Mouse (Mus musculus): ENCODE measurements around the gene Qser1. TPM values are rescaled to one million over a fixed set of nuclear protein-coding genes. Genes with fewer than 3 reads are reported as not detected.
"Not testable (repeated sequence)": the region's sequence is repeated elsewhere in the genome, so short reads cannot be mapped to it uniquely, and the experiment has no call there.

Qser1 gene
- polyA plus RNA-seq, 1 experiment from 2014 or later, result 10.3 TPM

DNA sequence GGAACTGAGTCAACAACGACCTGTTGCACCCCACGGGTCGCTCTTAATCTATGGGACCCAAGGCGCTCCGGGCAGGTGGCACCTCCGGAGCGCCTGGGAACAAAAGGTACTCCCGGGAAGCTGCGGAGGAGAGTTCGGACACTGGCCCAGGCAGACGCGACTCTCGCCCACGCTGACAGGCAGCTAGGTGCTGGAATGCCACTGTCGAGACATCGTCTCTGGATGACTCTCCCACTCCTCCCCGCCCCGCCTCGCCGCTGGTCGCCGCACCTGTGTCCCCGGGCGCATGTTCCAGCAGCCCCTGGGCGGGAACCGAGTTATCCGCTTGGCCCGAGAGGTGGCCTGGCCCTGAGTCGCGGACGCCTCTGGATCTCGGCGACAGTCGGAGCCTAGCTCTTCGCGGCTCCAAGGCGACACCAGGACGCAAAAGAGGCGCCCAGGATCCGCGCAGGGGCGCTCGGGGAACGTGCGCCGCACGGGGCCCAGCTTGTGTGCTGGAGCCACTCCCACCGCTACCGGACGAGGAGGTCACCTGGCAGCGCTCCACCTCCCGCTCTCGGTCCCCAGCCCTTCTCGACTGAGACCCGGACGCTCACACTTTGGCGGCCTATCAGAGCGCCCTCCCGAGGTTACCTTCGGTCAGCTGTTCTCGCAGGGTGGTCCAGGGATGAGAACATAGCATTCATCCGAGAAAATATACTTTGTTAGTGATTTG is 32.9 kb upstream of the Qser1 start, which contains the start of gene Prrg4:
Prrg4 (minus strand) TSS at position 601 of the 715 bp plus-strand sequence.
- peak; percentile 47; the same call in 1 of the 2 replicates for ATAC-seq (ENCODE audit: insufficient number of reproducible peaks, insufficient read depth, low FRiP score, low TSS enrichment, low read depth)
- H3K27ac ChIP-seq, result no peak within 1 kb of the TSS
- peak within 1 kb of the TSS; percentile 51 for H3K9ac ChIP-seq (replicated peaks)
- no peaks in the 10 kb centered on the region for H3K36me3 ChIP-seq
- H3K4me2 ChIP-seq, result peak within 1 kb of the TSS; percentile 93
- peaks cover 19% of the 10 kb centered on the region for H3K4me1 ChIP-seq (replicated peaks)
- WGBS, result 1% methylated on average over 62 of the region's 62 CpGs
- H3K9me3 ChIP-seq, result no peaks in the 10 kb centered on the region
- H3K27me3 ChIP-seq, result peaks cover 32% of the 10 kb centered on the region
- H3K4me3 ChIP-seq (replicated peaks), result peak within 1 kb of the TSS; percentile 58

DNA sequence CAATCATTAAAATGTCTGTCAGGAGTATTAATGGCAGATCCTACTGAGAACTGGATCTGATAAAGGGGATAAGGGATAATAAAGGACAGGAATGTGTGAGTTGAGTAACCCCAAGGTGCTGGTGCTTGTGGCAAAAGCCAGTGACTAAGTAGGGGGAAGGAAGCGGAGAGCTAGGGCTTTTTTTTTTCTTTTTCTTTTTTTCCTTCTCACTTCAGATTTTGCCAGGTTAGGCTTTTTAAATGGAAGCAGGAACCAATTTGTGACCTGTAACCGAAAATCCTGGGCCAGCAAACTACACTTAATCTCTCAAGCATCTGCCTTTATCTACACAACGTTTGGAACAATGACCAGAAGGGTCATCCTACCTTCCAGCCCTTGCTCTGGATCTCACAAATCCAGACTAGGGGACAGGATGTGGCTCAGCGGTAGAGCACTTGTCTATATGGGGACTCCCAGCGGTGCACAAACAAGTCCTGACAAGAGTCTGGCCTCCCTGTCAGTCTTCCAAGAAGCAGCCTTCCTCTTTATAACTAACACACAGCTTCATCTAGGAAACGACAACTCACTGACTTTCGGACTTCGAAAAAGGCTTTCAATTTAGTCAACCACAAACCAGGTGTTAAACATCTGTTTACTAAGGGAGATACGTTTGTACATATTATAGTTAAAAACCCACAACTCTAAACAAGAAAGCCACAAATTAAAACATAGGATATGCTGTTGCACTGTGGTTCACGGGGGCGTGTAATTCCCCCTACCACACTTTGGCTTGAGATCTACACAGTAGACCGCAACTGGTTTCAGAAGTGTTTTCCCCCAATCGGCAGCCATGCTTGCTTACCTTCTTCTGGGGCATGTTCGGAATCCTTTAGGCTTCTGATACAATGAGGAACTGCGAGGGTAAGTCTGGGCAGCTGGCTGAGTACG is 31.9 kb upstream of the Qser1 start:
- H3K9me3 ChIP-seq, result no peaks in the 10 kb centered on the region
- H3K4me2 ChIP-seq, result peak overlapping the region; percentile 93
- no peak overlapping the region for H3K27ac ChIP-seq
- 25% methylated on average over 16 of the region's 16 CpGs for WGBS
- peak overlapping the region; percentile 58 for H3K4me3 ChIP-seq (replicated peaks)
- no peaks in the 10 kb centered on the region for H3K36me3 ChIP-seq
- no peak for ATAC-seq (ENCODE audit: insufficient number of reproducible peaks, insufficient read depth, low FRiP score, low TSS enrichment, low read depth)
- H3K9ac ChIP-seq (replicated peaks), result peak overlapping the region; percentile 51; the same call in 1 of the 2 replicates
- peaks cover 19% of the 10 kb centered on the region for H3K4me1 ChIP-seq (replicated peaks)
- peaks cover 31% of the 10 kb centered on the region for H3K27me3 ChIP-seq

DNA sequence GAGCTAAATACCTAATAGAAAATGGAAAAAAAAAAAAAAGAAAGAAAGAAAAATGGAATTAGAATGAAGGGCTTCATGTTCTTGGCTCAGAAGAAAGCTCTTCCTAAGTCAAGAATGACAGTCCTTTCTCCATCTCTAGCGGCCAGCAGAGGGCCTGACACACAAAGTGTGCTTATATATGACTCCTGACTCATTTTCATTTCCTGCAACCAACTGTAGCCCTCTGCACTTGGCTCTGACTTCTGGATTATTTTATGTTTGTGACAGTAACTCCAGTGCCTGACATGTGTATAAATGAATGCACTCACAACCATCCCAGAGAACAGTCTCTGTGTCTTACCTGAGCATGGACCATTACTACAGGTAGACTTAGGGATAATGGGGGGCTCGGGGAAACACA is 31.1 kb upstream of the Qser1 start:
- H3K4me3 ChIP-seq (replicated peaks), result no peak overlapping the region

DNA sequence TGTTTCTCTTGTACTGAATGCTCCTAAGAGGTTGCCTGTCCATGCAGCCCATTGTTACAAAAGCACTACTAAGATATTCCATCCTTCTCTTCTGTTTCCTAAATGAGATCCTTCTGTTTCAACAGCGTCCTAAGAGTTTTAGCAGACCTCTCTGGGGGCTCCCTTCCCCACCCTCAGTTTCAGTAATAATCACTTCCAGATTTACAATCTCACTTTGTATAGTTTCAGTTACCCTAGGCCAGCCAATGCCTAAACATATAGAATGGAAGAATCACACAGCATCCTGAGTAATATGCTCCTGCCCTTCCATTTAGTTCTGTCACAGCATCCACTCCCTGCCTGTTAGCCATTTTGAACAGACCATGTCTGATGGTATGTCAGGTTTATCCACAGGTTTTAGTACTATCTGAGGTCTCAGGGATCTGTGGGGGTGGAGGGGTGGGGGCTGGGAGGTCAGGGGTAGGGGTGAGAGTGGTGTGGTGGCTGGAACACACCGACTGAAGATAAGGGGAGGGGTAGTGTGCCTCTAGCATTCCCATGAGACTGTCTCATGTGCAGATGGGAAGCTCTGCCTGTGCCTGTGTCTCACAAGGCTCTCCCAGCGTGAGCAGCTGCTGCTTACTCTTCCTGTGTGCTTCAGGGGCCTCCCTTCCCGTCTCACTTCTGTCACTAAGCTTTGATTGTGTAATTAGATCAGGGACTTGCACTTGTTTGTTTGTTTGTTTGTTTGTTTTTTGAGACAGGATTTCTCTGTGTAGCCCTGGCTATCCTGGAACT is 30.3 kb upstream of the Qser1 start:
- ATAC-seq (ENCODE audit: insufficient number of reproducible peaks, insufficient read depth, low FRiP score, low TSS enrichment, low read depth), result peak; percentile 43; the same call in 1 of the 2 replicates
- Histone ChIP-seq H3K27ac (peak overlapping the region; percentile 69; the same call in 1 of the 2 replicates), H3K9ac (replicated peaks) (no peak overlapping the region)

More for the DNA sequence above, 31.1 kb upstream of the Qser1 start:
- H3K27me3 ChIP-seq, result peaks cover 30% of the 10 kb centered on the region
- H3K4me2 ChIP-seq, result no peak overlapping the region
- peaks cover 19% of the 10 kb centered on the region for H3K4me1 ChIP-seq (replicated peaks)
- H3K9me3 ChIP-seq, result no peaks in the 10 kb centered on the region
- no peaks in the 10 kb centered on the region for H3K36me3 ChIP-seq
- ATAC-seq (ENCODE audit: insufficient number of reproducible peaks, insufficient read depth, low FRiP score, low TSS enrichment, low read depth), result no peak
- H3K9ac ChIP-seq (replicated peaks), result no peak overlapping the region
- H3K27ac ChIP-seq, result no peak overlapping the region
- WGBS, result 51% methylated on average over 2 of the region's 2 CpGs

DNA sequence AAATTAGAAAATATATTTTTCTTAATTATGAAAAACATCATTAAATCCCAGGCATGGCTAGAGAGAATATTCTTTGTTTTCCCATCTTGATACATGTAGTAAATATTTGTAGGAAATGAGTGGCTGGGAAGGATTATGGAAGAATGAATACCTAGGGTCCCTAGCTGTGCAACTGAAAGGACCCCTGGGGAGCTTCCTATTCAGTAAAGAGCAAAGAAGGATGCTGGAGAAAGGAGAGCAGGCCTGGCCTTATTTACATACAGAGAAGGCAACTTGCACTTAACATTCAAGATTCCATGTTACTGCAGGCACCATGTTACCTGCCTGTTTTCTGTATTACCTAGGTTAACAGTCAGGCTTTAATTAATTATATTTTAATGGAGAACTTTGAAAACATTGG is 26.0 kb upstream of the Qser1 start:
- no peak for ATAC-seq (ENCODE audit: insufficient number of reproducible peaks, insufficient read depth, low FRiP score, low TSS enrichment, low read depth)
- H3K9ac ChIP-seq (replicated peaks), result no peak overlapping the region
- H3K4me3 ChIP-seq (replicated peaks), result no peak overlapping the region
- no peaks in the 10 kb centered on the region for H3K9me3 ChIP-seq
- no peak overlapping the region for H3K4me2 ChIP-seq
- H3K27ac ChIP-seq, result no peak overlapping the region
- H3K4me1 ChIP-seq (replicated peaks), result peaks cover 11% of the 10 kb centered on the region
- H3K27me3 ChIP-seq, result no peaks in the 10 kb centered on the region
- H3K36me3 ChIP-seq, result no peaks in the 10 kb centered on the region

More for the DNA sequence above, 30.3 kb upstream of the Qser1 start:
- no peaks in the 10 kb centered on the region for H3K36me3 ChIP-seq
- H3K4me3 ChIP-seq (replicated peaks), result no peak overlapping the region
- H3K4me2 ChIP-seq, result peak overlapping the region; percentile 6; the same call in 1 of the 2 replicates
- peaks cover 30% of the 10 kb centered on the region for H3K27me3 ChIP-seq
- 23% methylated on average over 4 of the region's 4 CpGs for WGBS
- no peaks in the 10 kb centered on the region for H3K9me3 ChIP-seq
- H3K4me1 ChIP-seq (replicated peaks), result peaks cover 19% of the 10 kb centered on the region

DNA sequence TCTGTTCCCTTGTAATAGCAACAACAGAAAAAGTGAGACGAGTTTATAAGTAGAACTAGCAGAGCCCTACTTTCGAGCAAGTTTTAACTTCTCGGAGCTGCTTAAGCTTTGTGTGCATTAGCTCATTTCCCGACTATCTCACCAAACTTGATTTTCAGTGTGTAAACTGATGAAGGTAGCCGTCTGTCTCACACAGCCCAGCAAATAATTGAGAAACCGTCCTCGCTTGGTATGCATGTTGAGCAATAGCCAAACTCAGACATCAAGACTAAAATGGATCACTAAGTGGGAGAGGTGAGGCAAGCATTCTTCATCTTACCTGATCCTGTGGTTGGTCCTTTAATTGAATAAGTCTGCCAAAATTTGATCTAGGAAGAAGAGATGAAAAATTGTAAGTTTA is 25.2 kb upstream of the Qser1 start:
- ATAC-seq (ENCODE audit: insufficient number of reproducible peaks, insufficient read depth, low FRiP score, low TSS enrichment, low read depth), result no peak

DNA sequence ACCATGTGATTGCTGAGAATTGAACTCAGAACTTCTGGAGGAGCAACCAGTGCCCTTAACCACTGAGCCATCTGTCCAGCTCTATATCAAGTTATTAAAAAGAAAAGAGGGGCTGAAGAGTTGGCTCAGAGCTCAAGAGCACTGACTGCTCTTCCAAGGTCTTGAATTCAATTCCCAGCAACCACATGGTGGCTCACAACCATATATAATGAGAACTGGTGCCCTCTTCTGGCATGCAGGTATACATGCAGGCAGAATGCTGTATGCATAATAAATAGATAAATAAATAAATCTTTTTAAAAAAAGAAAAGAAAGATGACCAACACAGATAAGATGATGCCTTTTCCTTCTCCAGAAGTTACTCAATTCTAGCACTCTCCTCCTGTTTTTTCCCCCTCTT is 24.4 kb upstream of the Qser1 start:
- no peaks in the 10 kb centered on the region for H3K9me3 ChIP-seq
- no peak overlapping the region for H3K4me2 ChIP-seq
- no peaks in the 10 kb centered on the region for H3K27me3 ChIP-seq
- no peaks in the 10 kb centered on the region for H3K4me1 ChIP-seq (replicated peaks)
- H3K27ac ChIP-seq, result no peak overlapping the region
- H3K36me3 ChIP-seq, result no peaks in the 10 kb centered on the region
- H3K4me3 ChIP-seq (replicated peaks), result no peak overlapping the region
- no peak for ATAC-seq (ENCODE audit: insufficient number of reproducible peaks, insufficient read depth, low FRiP score, low TSS enrichment, low read depth)
- H3K9ac ChIP-seq (replicated peaks), result no peak overlapping the region

More for the DNA sequence above, 25.2 kb upstream of the Qser1 start:
- no peaks in the 10 kb centered on the region for H3K27me3 ChIP-seq
- H3K36me3 ChIP-seq, result no peaks in the 10 kb centered on the region
- H3K27ac ChIP-seq, result no peak overlapping the region
- no peak overlapping the region for H3K9ac ChIP-seq (replicated peaks)
- H3K4me3 ChIP-seq (replicated peaks), result no peak overlapping the region
- H3K9me3 ChIP-seq, result no peaks in the 10 kb centered on the region
- H3K4me2 ChIP-seq, result no peak overlapping the region
- 87% methylated on average over 7 of the region's 7 CpGs for WGBS
- peaks cover 7% of the 10 kb centered on the region for H3K4me1 ChIP-seq (replicated peaks)

DNA sequence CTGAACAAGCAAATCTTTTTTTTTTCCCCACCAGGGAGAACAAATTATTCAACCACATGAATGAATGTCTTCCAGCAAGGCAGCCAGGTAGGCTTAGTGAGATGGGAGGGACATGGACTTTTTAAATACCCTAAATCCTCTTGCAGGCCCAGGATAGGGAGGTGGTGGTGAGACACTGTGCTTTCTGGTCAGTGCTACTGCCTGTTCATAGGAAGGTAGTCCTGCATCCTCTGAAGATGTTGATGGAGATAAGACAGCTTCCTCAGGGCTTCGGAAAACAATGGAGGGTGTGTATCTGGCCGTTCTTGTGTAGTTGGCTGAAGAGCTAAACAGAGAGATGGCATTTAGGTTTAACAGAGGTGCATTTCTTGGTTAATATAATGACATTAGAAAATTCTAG is 15.9 kb upstream of the Qser1 start:
- no peak overlapping the region for H3K4me2 ChIP-seq
- no peak overlapping the region for H3K9ac ChIP-seq (replicated peaks)
- no peaks in the 10 kb centered on the region for H3K9me3 ChIP-seq
- H3K27me3 ChIP-seq, result no peaks in the 10 kb centered on the region
- ATAC-seq (ENCODE audit: insufficient number of reproducible peaks, insufficient read depth, low FRiP score, low TSS enrichment, low read depth), result no peak
- H3K27ac ChIP-seq, result no peak overlapping the region
- no peak overlapping the region for H3K4me3 ChIP-seq (replicated peaks)
- no peaks in the 10 kb centered on the region; the same call in 1 of the 2 replicates for H3K4me1 ChIP-seq (replicated peaks)
- whole genome bisulfite sequencing, result 90% methylated on average over 2 of the region's 2 CpGs
- no peaks in the 10 kb centered on the region for H3K36me3 ChIP-seq

DNA sequence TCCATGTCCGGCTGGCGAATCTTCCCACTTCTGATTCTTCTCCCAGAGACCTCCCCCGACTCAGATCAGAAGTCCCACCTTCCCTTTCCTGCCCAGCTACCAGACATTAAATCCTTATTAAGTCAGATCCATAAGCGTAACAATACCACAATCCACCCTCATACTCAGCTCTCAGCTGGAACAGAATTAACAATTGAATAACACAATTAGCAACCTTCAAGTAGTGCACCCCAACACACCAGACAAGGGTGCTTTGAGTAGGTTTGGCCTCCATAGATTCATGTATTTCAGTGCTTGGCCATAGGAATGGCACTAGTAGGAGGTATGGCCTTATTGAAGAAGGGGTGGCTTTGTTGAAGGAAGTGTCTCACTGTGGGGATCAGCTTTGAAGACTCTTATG is 9.6 kb upstream of the Qser1 start:
- ATAC-seq (ENCODE audit: insufficient number of reproducible peaks, insufficient read depth, low FRiP score, low TSS enrichment, low read depth), result no peak
- no peak overlapping the region for H3K4me3 ChIP-seq (replicated peaks)
- 92% methylated on average over 4 of the region's 4 CpGs for WGBS

DNA sequence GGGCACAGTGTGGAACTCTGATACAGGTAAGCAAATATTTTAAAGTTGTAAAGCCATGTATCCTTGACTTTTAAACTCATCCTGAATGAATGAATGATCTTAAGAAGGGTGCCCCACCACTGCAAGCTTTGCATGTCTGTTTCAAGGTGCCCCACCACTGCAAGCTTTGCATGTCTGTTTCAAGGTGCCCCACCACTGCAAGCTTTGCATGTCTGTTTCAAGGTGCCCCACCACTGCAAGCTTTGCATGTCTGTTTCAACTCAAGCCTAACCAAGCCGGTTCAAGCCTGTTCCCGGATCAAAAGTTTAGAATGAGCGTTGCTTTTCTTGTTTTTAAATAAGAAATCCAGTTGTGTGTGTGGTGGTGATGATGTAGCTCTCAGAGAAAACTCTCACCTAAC is 2.2 kb upstream of the Qser1 start:
- not testable (repeated sequence) for H3K4me3 ChIP-seq (replicated peaks); H3K36me3 ChIP-seq; H3K27me3 ChIP-seq; H3K9ac ChIP-seq (replicated peaks); H3K27ac ChIP-seq; ATAC-seq (ENCODE audit: insufficient number of reproducible peaks, insufficient read depth, low FRiP score, low TSS enrichment, low read depth); H3K4me2 ChIP-seq; H3K9me3 ChIP-seq
- H3K4me1 ChIP-seq (replicated peaks), result peaks cover 16% of the 10 kb centered on the region
- 88% methylated on average over 3 of the region's 3 CpGs for WGBS

More for the DNA sequence above, 9.6 kb upstream of the Qser1 start:
- no peaks in the 10 kb centered on the region for H3K36me3 ChIP-seq
- no peak overlapping the region for H3K9ac ChIP-seq (replicated peaks)
- no peak overlapping the region for H3K4me2 ChIP-seq
- H3K4me1 ChIP-seq (replicated peaks), result no peaks in the 10 kb centered on the region; the same call in 1 of the 2 replicates
- H3K27ac ChIP-seq, result no peak overlapping the region
- no peaks in the 10 kb centered on the region for H3K9me3 ChIP-seq
- no peaks in the 10 kb centered on the region for H3K27me3 ChIP-seq
